Mouse (Mus musculus): Measurements from ENCODE around the gene Erbb4.
A peak's percentile ranks its signal among the peaks of the same experiment; 100 is the strongest.

Erbb4 gene

GRCm38 (mm10) chr1:68860341-68860740, 247.5 kb downstream of the Erbb4 start:
- no peak for DNase-seq (ENCODE audit: low read depth)

GRCm38 (mm10) chr1:68859480-68859879, 248.4 kb downstream of the Erbb4 start:
- DNase-seq (ENCODE audit: low read depth) = no peak

- no peak for DNase-seq (ENCODE audit: low read depth)
Observed at GRCm38 (mm10) chr1:68839352-68839751, 268.5 kb downstream of the Erbb4 start.

DNA sequence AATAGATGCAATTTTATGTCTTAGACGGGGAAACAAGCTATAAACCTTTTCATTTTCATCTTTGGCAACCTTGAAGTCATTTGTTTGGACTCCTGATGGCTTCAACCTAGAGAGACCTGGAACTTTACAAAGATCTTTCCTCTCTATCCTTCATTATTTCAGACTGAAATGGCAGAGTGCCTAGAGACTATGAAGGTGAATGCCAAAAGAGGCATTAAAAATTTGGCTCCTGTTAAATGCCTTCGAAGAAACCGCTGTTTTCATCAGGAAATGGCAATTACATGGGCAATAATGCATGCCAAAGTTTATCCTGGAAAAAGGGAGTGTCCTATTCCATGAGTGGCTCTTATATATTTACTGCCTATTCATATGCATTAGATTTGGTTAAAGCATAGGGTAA, 273.2 kb downstream of the Erbb4 start:
- DNase-seq (ENCODE audit: low read depth) = no peak

GRCm38 (mm10) chr1:68832101-68832500, 275.8 kb downstream of the Erbb4 start:
- DNase-seq (ENCODE audit: low read depth) = no peak

DNA sequence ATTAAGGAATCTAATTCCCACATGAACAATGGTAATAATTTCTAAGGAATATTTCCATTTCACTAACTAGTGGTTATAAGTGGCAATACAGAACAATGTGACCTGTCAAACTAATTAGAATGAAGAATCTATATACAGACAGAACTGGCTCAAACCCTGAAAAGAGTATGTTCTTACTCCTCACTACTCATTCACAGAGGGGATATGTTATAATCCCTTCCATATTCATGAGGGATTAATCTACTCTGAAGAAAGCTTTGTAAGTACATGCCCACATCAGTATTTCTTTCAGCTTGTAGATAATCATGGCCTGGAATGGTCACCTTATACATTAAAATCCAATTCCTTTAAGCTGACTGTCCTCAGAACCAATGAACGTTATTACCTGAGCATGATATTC, 276.3 kb downstream of the Erbb4 start:
- DNase-seq (ENCODE audit: low read depth) = no peak

- DNase-seq (ENCODE audit: low read depth) = no peak
Observed at GRCm38 (mm10) chr1:68830501-68831239, 277.2 kb downstream of the Erbb4 start.

DNA sequence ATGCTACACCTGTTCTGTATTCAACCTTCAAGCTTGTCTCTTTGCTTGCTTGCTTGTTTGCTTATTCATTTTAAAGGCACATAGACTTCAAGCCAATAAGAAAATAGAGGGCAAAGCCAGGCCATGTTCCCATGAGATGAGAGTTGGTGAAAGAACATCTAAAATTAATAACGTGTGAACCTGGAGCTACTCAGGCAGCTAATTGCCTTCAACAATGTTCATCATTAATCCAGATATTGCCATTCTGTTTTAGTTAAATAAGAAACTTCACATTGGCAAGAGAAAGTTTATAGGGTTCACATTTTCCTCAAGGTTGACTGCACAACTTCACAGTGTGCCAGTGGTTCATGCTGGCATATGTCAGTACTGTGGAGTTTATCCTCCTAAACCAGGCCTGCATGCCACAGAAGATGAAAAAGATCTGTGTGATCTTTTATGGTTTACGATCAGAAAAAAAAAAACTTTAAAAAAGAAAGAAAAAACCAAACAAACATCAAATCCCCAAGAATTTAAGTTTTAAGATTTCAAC, 284.7 kb downstream of the Erbb4 start:
- DNase-seq (ENCODE audit: low read depth) = no peak

- DNase-seq (ENCODE audit: low read depth) = no peak
Observed at GRCm38 (mm10) chr1:68806711-68807110, 301.1 kb downstream of the Erbb4 start.

DNA sequence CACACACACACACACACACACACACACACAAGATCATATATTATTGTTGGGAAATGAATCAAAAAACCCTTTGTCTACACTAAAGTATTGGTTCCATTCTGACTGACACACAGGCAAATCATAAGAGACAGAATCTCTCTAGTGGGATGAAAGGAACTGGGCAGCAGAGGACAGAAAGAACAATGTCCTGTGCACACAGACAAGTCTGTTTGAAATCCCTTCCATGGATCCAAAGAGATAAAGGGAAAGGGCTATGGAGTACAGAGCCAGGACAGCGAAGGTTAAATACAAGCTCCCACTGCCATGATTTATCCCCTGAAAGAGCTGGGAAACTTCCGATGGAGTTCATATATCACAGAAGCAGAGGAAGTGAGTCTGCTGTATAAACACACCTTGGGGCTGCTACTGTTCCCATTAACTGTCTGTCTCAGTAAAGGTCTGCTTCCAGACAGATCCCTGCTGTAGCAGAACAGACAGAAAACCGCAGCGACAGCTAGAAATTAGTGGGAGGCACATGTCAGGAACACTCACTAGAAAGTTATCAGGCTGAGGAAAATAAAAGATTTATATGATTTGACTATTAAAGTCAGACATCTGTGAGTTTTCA, 320.3 kb downstream of the Erbb4 start:
- no peak for DNase-seq (ENCODE audit: low read depth)

DNA sequence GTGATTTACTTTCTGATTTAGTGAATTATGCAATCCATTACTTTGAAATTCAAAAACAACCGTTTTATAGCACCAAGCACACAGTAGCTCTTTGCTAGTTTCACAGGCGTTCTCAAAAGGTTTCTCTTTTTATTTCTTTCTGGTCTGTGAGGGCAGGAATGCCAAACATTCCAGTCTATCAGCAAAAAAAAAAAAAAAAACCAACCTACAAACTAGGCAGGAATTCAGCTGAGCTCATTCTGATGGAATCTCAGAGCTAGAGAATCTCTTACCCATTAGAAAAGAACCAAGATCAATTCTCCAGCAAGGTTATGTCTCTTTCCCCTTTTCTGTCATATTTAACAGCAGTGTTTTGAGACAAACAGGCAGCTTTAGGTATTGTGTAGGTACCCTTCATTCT, 327.2 kb downstream of the Erbb4 start:
- no peak for DNase-seq (ENCODE audit: low read depth)

DNA sequence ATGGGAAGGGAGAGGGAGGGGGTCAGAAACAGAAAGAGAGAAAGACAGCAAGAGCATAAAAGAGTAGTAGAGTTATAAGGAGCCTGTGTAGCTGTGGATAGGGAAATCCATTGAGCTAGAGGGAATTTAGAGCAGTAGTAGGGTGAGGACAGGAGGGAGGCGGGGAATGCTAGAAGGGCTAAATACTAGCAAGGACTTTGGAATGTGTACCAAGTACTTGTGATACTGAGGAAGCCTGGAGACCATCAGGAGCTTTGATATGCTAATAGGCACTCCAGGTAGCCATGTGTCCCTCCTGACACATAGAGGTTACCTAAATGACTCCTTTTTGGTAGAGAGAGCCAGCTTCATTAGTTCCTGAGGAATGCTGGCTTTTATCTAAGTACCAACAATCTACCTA, 327.8 kb downstream of the Erbb4 start:
- no peak for DNase-seq (ENCODE audit: low read depth)

GRCm38 (mm10) chr1:68766095-68766494, 341.8 kb downstream of the Erbb4 start:
- peak; percentile 38 for DNase-seq (ENCODE audit: low read depth)

DNA sequence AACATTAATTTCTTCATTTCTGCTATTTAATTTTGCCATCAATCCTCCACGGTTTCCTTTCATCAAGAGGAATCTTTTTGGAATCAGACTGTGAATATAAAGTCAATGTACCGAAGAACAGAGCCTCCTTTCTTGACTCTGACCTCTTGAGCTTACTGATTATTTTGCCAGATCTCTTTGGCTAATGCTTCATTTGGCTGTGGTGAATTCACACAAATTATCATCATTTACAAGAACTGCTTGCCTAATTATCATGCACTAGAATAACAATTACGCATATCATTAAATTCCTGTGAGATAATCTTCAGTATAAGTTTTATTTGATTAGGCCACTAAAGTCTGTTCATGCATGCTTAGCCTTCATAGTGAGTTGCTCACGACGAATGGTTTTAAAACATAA, 345.4 kb downstream of the Erbb4 start:
- DNase-seq (ENCODE audit: low read depth) = no peak

DNA sequence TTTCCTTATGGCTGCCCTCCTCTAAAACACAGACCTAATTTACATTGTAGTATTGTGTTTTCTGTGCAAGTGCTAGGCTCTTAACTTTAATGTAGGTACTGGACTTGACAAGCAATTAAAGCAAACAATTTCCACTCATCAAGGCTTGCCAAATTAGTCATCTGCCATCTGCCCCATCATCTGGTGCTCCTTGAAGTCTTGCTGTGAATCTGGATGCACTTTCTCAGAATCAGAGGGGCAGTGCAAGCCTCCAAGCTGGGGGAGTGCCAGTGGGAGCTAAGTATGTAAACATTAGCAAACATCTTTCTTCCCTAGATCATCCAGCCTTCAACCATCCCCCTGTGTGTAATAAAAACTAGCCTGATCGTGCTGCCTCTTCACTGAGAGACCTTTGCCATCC, 358.9 kb downstream of the Erbb4 start:
- no peak for DNase-seq (ENCODE audit: low read depth)

DNA sequence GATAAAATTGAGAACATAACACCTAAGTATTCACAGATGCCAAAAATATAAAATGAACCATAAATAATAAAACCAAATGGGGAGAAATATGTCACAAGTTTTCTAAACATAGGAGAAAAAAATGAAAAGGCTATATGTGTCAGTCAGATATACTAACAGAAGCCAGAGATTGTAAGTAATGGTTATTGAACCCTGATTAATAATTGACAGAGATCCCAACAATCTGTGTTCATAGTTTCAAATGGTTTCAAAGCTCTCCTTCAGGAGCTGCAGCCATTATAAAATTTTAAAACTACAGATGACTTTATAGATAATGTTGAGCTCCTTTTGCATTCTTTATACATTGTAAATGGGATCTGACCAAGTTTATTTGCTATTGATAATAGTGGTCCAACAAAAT, 426.4 kb downstream of the Erbb4 start:
- DNase-seq (ENCODE audit: low read depth) = no peak

DNA sequence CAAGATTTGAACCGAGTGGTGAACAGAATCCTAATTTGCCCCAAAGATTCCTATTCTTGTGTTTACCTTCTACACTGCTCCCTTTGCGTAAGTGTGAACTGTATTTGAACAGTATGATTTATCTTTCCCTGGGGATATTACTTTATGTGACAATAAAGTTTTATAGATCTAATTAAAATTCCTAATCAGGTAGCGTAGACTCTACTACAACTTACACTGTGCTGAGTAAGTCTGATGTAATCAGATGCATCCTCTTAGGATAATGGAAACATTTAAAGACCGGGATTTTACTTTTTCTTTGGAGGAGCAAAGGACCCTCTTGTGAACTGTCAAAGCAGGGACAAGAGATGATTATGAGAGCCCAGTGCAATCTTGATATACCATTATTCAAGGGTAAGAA, 433.2 kb downstream of the Erbb4 start:
- no peak for DNase-seq (ENCODE audit: low read depth)

- no peak for DNase-seq (ENCODE audit: low read depth)
Observed at GRCm38 (mm10) chr1:68666831-68667601, 440.8 kb downstream of the Erbb4 start.

- no peak for DNase-seq (ENCODE audit: low read depth)
Observed at GRCm38 (mm10) chr1:68590475-68590874, 517.4 kb downstream of the Erbb4 start.

- DNase-seq (ENCODE audit: low read depth) = no peak
Observed at GRCm38 (mm10) chr1:68573851-68574540, 533.9 kb downstream of the Erbb4 start.

DNA sequence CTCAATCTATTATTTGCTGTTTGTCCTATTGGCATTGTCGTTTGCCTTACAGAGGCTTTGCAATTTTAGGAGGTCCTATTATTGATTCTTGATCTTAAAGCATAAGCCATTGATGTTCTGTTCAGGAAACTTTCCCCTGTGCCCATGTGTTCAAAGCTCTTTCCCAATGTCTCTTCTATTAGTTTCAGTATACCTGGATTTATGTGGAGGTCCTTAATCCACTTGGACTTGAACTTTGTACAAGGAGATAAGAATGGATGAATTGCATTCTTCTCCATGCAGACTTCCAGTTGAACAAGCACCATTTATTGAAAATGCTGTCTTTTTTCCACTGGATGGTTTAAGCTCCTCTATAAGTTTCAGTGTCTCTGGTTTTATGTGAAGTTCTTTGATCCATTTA, 536.9 kb downstream of the Erbb4 start:
- no peak for DNase-seq (ENCODE audit: low read depth)

DNA sequence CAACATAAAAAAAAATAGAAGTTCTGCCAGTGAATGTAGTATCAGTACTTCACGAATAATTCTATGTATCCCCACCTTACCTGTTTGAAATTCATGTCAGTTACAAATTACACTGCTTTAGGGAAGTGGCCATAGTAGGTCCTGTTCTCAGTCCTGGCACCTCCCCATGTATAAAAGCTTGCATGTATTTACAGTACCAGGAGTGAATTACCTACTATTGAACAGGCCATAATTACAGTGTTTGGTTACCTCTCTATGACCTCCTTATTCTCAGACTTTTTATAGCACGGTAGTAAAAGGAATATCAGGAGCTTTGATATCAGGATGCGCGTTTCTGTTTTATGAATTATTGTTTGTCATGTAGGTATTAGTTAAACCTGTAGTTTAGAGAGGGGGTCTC, 564.9 kb downstream of the Erbb4 start:
- DNase-seq (ENCODE audit: low read depth) = no peak

Measured in induced T-regulatory cell, adult 2 months (primary cell).